Mouse (Mus musculus): Measurements from ENCODE around the gene Prdx5. TPM values are rescaled to one million over a fixed set of nuclear protein-coding genes. Genes with fewer than 3 reads are reported as not detected.

Gene Prdx5
- total and polyA plus RNA-seq, 3 experiments, result 59.2 to 210 (median 208) TPM

- H3K9me3 ChIP-seq (replicated peaks), result no peaks in the 10 kb centered on the region
- ATAC-seq (ENCODE audit: extremely low read depth, insufficient number of reproducible peaks, low FRiP score, poor library complexity, severe bottlenecking), result peak; percentile 71
- no peaks in the 10 kb centered on the region for H3K27me3 ChIP-seq (ENCODE audit: insufficient read depth, low read length)
- TF ChIP-seq GATA2 (IDR thresholded peaks at IDR 0.05; ENCODE audit: borderline replicate concordance, low read depth, low read length) (no peak), GATA1 (IDR thresholded peaks at IDR 0.05; ENCODE audit: borderline replicate concordance, low read length) (no peak), CTCF (IDR thresholded peaks at IDR 0.05; ENCODE audit: low read depth, low read length) (no peak), TAL1 (conservative IDR thresholded peaks at IDR 0.05; ENCODE audit: low read depth, low read length) (no peak), POLR2AphosphoS5 (IDR thresholded peaks at IDR 0.05; ENCODE audit: insufficient replicate concordance, low read depth, low read length) (no peak; the same call in 1 of the 2 replicates)
- H3K4me1 ChIP-seq (ENCODE audit: insufficient read depth, low read depth, low read length), result peaks cover 62% of the 10 kb centered on the region
- peak overlapping the region; percentile 80 for H3K4me3 ChIP-seq (ENCODE audit: low read depth, low read length)
- DNase-seq (ENCODE audit: low spot score), result peak; percentile 85
- H3K36me3 ChIP-seq (replicated peaks), result peaks cover 72% of the 10 kb centered on the region
Measured at GRCm38 (mm10) chr19:6951381-6951968, 41.6 kb upstream of the Prdx5 start.

- Histone ChIP-seq H3K9me3 (replicated peaks) (no peaks in the 10 kb centered on the region), H3K4me3 (ENCODE audit: low read depth, low read length) (peak overlapping the region; percentile 80), H3K27me3 (ENCODE audit: insufficient read depth, low read length) (no peaks in the 10 kb centered on the region), H3K36me3 (replicated peaks) (peaks cover 72% of the 10 kb centered on the region), H3K4me1 (ENCODE audit: insufficient read depth, low read depth, low read length) (peaks cover 69% of the 10 kb centered on the region)
- ATAC-seq (ENCODE audit: extremely low read depth, insufficient number of reproducible peaks, low FRiP score, poor library complexity, severe bottlenecking) (no peak), DNase-seq (ENCODE audit: low spot score) (peak; percentile 26)
- TF ChIP-seq POLR2AphosphoS5 (IDR thresholded peaks at IDR 0.05; ENCODE audit: insufficient replicate concordance, low read depth, low read length), result no peak; the same call in 1 of the 2 replicates
- TF ChIP-seq GATA1 (IDR thresholded peaks at IDR 0.05; ENCODE audit: borderline replicate concordance, low read length), result no peak
- TF ChIP-seq TAL1 (conservative IDR thresholded peaks at IDR 0.05; ENCODE audit: low read depth, low read length), result no peak
- no peak for TF ChIP-seq CTCF (IDR thresholded peaks at IDR 0.05; ENCODE audit: low read depth, low read length)
- no peak for TF ChIP-seq GATA2 (IDR thresholded peaks at IDR 0.05; ENCODE audit: borderline replicate concordance, low read depth, low read length)
Measured at GRCm38 (mm10) chr19:6950613-6951153, 40.8 kb upstream of the Prdx5 start.

GRCm38 (mm10) chr19:6949951-6950350 lies 40.0 kb upstream of the Prdx5 start:
- TF ChIP-seq TAL1 (conservative IDR thresholded peaks at IDR 0.05; ENCODE audit: low read depth, low read length) (no peak), CTCF (IDR thresholded peaks at IDR 0.05; ENCODE audit: low read depth, low read length) (no peak), GATA1 (IDR thresholded peaks at IDR 0.05; ENCODE audit: borderline replicate concordance, low read length) (no peak), POLR2AphosphoS5 (IDR thresholded peaks at IDR 0.05; ENCODE audit: insufficient replicate concordance, low read depth, low read length) (no peak), GATA2 (IDR thresholded peaks at IDR 0.05; ENCODE audit: borderline replicate concordance, low read depth, low read length) (no peak)
- DNase-seq (ENCODE audit: low spot score) (no peak), ATAC-seq (ENCODE audit: extremely low read depth, insufficient number of reproducible peaks, low FRiP score, poor library complexity, severe bottlenecking) (no peak)
- H3K4me1 ChIP-seq (ENCODE audit: insufficient read depth, low read depth, low read length), result peaks cover 69% of the 10 kb centered on the region
- no peaks in the 10 kb centered on the region for H3K27me3 ChIP-seq (ENCODE audit: insufficient read depth, low read length)
- H3K4me3 ChIP-seq (ENCODE audit: low read depth, low read length), result no peak overlapping the region; the same call in 1 of the 2 replicates
- peaks cover 72% of the 10 kb centered on the region for H3K36me3 ChIP-seq (replicated peaks)
- no peaks in the 10 kb centered on the region for H3K9me3 ChIP-seq (replicated peaks)

GRCm38 (mm10) chr19:6949532-6949931 lies 39.6 kb upstream of the Prdx5 start:
- TF ChIP-seq CTCF (IDR thresholded peaks at IDR 0.05; ENCODE audit: low read depth, low read length), result no peak
- no peak for TF ChIP-seq TAL1 (conservative IDR thresholded peaks at IDR 0.05; ENCODE audit: low read depth, low read length)
- no peak for TF ChIP-seq POLR2AphosphoS5 (IDR thresholded peaks at IDR 0.05; ENCODE audit: insufficient replicate concordance, low read depth, low read length)
- no peak for TF ChIP-seq GATA2 (IDR thresholded peaks at IDR 0.05; ENCODE audit: borderline replicate concordance, low read depth, low read length)
- no peak for TF ChIP-seq GATA1 (IDR thresholded peaks at IDR 0.05; ENCODE audit: borderline replicate concordance, low read length)
- H3K27me3 ChIP-seq (ENCODE audit: insufficient read depth, low read length), result no peaks in the 10 kb centered on the region
- ATAC-seq (ENCODE audit: extremely low read depth, insufficient number of reproducible peaks, low FRiP score, poor library complexity, severe bottlenecking), result no peak
- DNase-seq (ENCODE audit: low spot score), result no peak
- no peaks in the 10 kb centered on the region for H3K9me3 ChIP-seq (replicated peaks)
- H3K4me1 ChIP-seq (ENCODE audit: insufficient read depth, low read depth, low read length), result peaks cover 69% of the 10 kb centered on the region
- peaks cover 69% of the 10 kb centered on the region for H3K36me3 ChIP-seq (replicated peaks)
- H3K4me3 ChIP-seq (ENCODE audit: low read depth, low read length), result no peak overlapping the region

- no peak for ATAC-seq (ENCODE audit: extremely low read depth, insufficient number of reproducible peaks, low FRiP score, poor library complexity, severe bottlenecking)
- H3K4me3 ChIP-seq (ENCODE audit: low read depth, low read length), result no peak overlapping the region
- H3K36me3 ChIP-seq (replicated peaks), result peaks cover 63% of the 10 kb centered on the region
- no peak for DNase-seq (ENCODE audit: low spot score)
- no peaks in the 10 kb centered on the region for H3K9me3 ChIP-seq (replicated peaks)
- no peak for TF ChIP-seq GATA1 (IDR thresholded peaks at IDR 0.05; ENCODE audit: borderline replicate concordance, low read length)
- no peak for TF ChIP-seq GATA2 (IDR thresholded peaks at IDR 0.05; ENCODE audit: borderline replicate concordance, low read depth, low read length)
- TF ChIP-seq TAL1 (conservative IDR thresholded peaks at IDR 0.05; ENCODE audit: low read depth, low read length), result no peak
- no peak for TF ChIP-seq CTCF (IDR thresholded peaks at IDR 0.05; ENCODE audit: low read depth, low read length)
- TF ChIP-seq POLR2AphosphoS5 (IDR thresholded peaks at IDR 0.05; ENCODE audit: insufficient replicate concordance, low read depth, low read length), result no peak
- H3K27me3 ChIP-seq (ENCODE audit: insufficient read depth, low read length), result no peaks in the 10 kb centered on the region
- peaks cover 68% of the 10 kb centered on the region for H3K4me1 ChIP-seq (ENCODE audit: insufficient read depth, low read depth, low read length)
Measured at GRCm38 (mm10) chr19:6948186-6948585, 38.3 kb upstream of the Prdx5 start.

- H3K27me3 ChIP-seq (ENCODE audit: insufficient read depth, low read length), result no peaks in the 10 kb centered on the region
- H3K9me3 ChIP-seq (replicated peaks), result no peaks in the 10 kb centered on the region
- ATAC-seq (ENCODE audit: extremely low read depth, insufficient number of reproducible peaks, low FRiP score, poor library complexity, severe bottlenecking) (no peak), DNase-seq (ENCODE audit: low spot score) (no peak)
- H3K4me3 ChIP-seq (ENCODE audit: low read depth, low read length), result no peak overlapping the region
- TF ChIP-seq GATA2 (IDR thresholded peaks at IDR 0.05; ENCODE audit: borderline replicate concordance, low read depth, low read length), result no peak
- TF ChIP-seq GATA1 (IDR thresholded peaks at IDR 0.05; ENCODE audit: borderline replicate concordance, low read length), result no peak
- no peak for TF ChIP-seq CTCF (IDR thresholded peaks at IDR 0.05; ENCODE audit: low read depth, low read length)
- no peak for TF ChIP-seq POLR2AphosphoS5 (IDR thresholded peaks at IDR 0.05; ENCODE audit: insufficient replicate concordance, low read depth, low read length)
- no peak for TF ChIP-seq TAL1 (conservative IDR thresholded peaks at IDR 0.05; ENCODE audit: low read depth, low read length)
- H3K36me3 ChIP-seq (replicated peaks), result peaks cover 59% of the 10 kb centered on the region
- peaks cover 67% of the 10 kb centered on the region for H3K4me1 ChIP-seq (ENCODE audit: insufficient read depth, low read depth, low read length)
Measured at GRCm38 (mm10) chr19:6947742-6948141, 37.8 kb upstream of the Prdx5 start.
